Mouse (Mus musculus): ENCODE measurements around the gene Pmf1.
"Not testable (repeated sequence)": the region's sequence is repeated elsewhere in the genome, so short reads cannot be mapped to it uniquely, and the experiment has no call there.

The Pmf1 gene

GRCm38 (mm10) chr3:88447676-88448183 lies 37.6 kb upstream of the Pmf1 start:
- no peaks in the 10 kb centered on the region for H3K27me3 ChIP-seq (ENCODE audit: control insufficient read depth, insufficient read depth, low read length, poor library complexity, severe bottlenecking)

GRCm38 (mm10) chr3:88446471-88447123 lies 36.5 kb upstream of the Pmf1 start:
- no peak for DNase-seq (ENCODE audit: low read depth, low spot score)
- no peaks in the 10 kb centered on the region for H3K36me3 ChIP-seq (ENCODE audit: control insufficient read depth, insufficient read depth, low read length, poor library complexity, severe bottlenecking)
- H3K27me3 ChIP-seq (ENCODE audit: control insufficient read depth, insufficient read depth, low read length, poor library complexity, severe bottlenecking), result no peaks in the 10 kb centered on the region

More at GRCm38 (mm10) chr3:88447676-88448183, 37.6 kb upstream of the Pmf1 start:
- H3K36me3 ChIP-seq (ENCODE audit: control insufficient read depth, insufficient read depth, low read length, poor library complexity, severe bottlenecking), result no peaks in the 10 kb centered on the region
- DNase-seq (ENCODE audit: low read depth, low spot score), result no peak

- H3K27me3 ChIP-seq (ENCODE audit: control insufficient read depth, insufficient read depth, low read length, poor library complexity, severe bottlenecking), result no peaks in the 10 kb centered on the region
- DNase-seq (ENCODE audit: low read depth, low spot score), result no peak
- H3K36me3 ChIP-seq (ENCODE audit: control insufficient read depth, insufficient read depth, low read length, poor library complexity, severe bottlenecking), result no peaks in the 10 kb centered on the region
Observed at GRCm38 (mm10) chr3:88442888-88443287, 32.8 kb upstream of the Pmf1 start.

GRCm38 (mm10) chr3:88442488-88442887 lies 32.4 kb upstream of the Pmf1 start:
- no peaks in the 10 kb centered on the region for H3K27me3 ChIP-seq (ENCODE audit: control insufficient read depth, insufficient read depth, low read length, poor library complexity, severe bottlenecking)
- no peak for DNase-seq (ENCODE audit: low read depth, low spot score)
- no peaks in the 10 kb centered on the region for H3K36me3 ChIP-seq (ENCODE audit: control insufficient read depth, insufficient read depth, low read length, poor library complexity, severe bottlenecking)

- H3K36me3 ChIP-seq (ENCODE audit: control insufficient read depth, insufficient read depth, low read length, poor library complexity, severe bottlenecking), result no peaks in the 10 kb centered on the region
- H3K27me3 ChIP-seq (ENCODE audit: control insufficient read depth, insufficient read depth, low read length, poor library complexity, severe bottlenecking), result no peaks in the 10 kb centered on the region
- peak; percentile 77 for DNase-seq (ENCODE audit: low read depth, low spot score)
Observed at GRCm38 (mm10) chr3:88440500-88441381, 30.6 kb upstream of the Pmf1 start.

GRCm38 (mm10) chr3:88439582-88439981 lies 29.5 kb upstream of the Pmf1 start:
- no peaks in the 10 kb centered on the region for H3K27me3 ChIP-seq (ENCODE audit: control insufficient read depth, insufficient read depth, low read length, poor library complexity, severe bottlenecking)
- H3K36me3 ChIP-seq (ENCODE audit: control insufficient read depth, insufficient read depth, low read length, poor library complexity, severe bottlenecking), result no peaks in the 10 kb centered on the region
- no peak for DNase-seq (ENCODE audit: low read depth, low spot score)

GRCm38 (mm10) chr3:88437454-88437853 lies 27.3 kb upstream of the Pmf1 start:
- no peaks in the 10 kb centered on the region for H3K27me3 ChIP-seq (ENCODE audit: control insufficient read depth, insufficient read depth, low read length, poor library complexity, severe bottlenecking)
- DNase-seq (ENCODE audit: low read depth, low spot score), result no peak
- H3K36me3 ChIP-seq (ENCODE audit: control insufficient read depth, insufficient read depth, low read length, poor library complexity, severe bottlenecking), result no peaks in the 10 kb centered on the region

- no peaks in the 10 kb centered on the region for H3K36me3 ChIP-seq (ENCODE audit: control insufficient read depth, insufficient read depth, low read length, poor library complexity, severe bottlenecking)
- DNase-seq (ENCODE audit: low read depth, low spot score), result peak; percentile 56
- no peaks in the 10 kb centered on the region for H3K27me3 ChIP-seq (ENCODE audit: control insufficient read depth, insufficient read depth, low read length, poor library complexity, severe bottlenecking)
Observed at GRCm38 (mm10) chr3:88436395-88437201, 26.5 kb upstream of the Pmf1 start.

GRCm38 (mm10) chr3:88435515-88435914 lies 25.4 kb upstream of the Pmf1 start:
- DNase-seq (ENCODE audit: low read depth, low spot score), result no peak
- Histone ChIP-seq H3K27me3 (ENCODE audit: control insufficient read depth, insufficient read depth, low read length, poor library complexity, severe bottlenecking) (no peaks in the 10 kb centered on the region), H3K36me3 (ENCODE audit: control insufficient read depth, insufficient read depth, low read length, poor library complexity, severe bottlenecking) (no peaks in the 10 kb centered on the region)

- peak; percentile 25 for DNase-seq (ENCODE audit: low read depth, low spot score)
- not testable (repeated sequence) for H3K36me3 ChIP-seq (ENCODE audit: control insufficient read depth, insufficient read depth, low read length, poor library complexity, severe bottlenecking); H3K27me3 ChIP-seq (ENCODE audit: control insufficient read depth, insufficient read depth, low read length, poor library complexity, severe bottlenecking)
Observed at GRCm38 (mm10) chr3:88428639-88429038, 18.5 kb upstream of the Pmf1 start.

- DNase-seq (ENCODE audit: low read depth, low spot score), result no peak
- Histone ChIP-seq H3K27me3 (ENCODE audit: control insufficient read depth, insufficient read depth, low read length, poor library complexity, severe bottlenecking) (no peaks in the 10 kb centered on the region), H3K36me3 (ENCODE audit: control insufficient read depth, insufficient read depth, low read length, poor library complexity, severe bottlenecking) (no peaks in the 10 kb centered on the region)
Observed at GRCm38 (mm10) chr3:88427342-88427905, 17.3 kb upstream of the Pmf1 start.

GRCm38 (mm10) chr3:88425708-88426420 lies 15.7 kb upstream of the Pmf1 start:
- DNase-seq (ENCODE audit: low read depth, low spot score), result no peak
- Histone ChIP-seq H3K27me3 (ENCODE audit: control insufficient read depth, insufficient read depth, low read length, poor library complexity, severe bottlenecking) (no peaks in the 10 kb centered on the region), H3K36me3 (ENCODE audit: control insufficient read depth, insufficient read depth, low read length, poor library complexity, severe bottlenecking) (no peaks in the 10 kb centered on the region; the same call in 1 of the 2 replicates)

GRCm38 (mm10) chr3:88425330-88425689 lies 15.2 kb upstream of the Pmf1 start:
- Histone ChIP-seq H3K36me3 (ENCODE audit: control insufficient read depth, insufficient read depth, low read length, poor library complexity, severe bottlenecking) (no peaks in the 10 kb centered on the region; the same call in 1 of the 2 replicates), H3K27me3 (ENCODE audit: control insufficient read depth, insufficient read depth, low read length, poor library complexity, severe bottlenecking) (no peaks in the 10 kb centered on the region)
- no peak for DNase-seq (ENCODE audit: low read depth, low spot score)
